Mouse (Mus musculus) heart, embryonic 15.5 days (tissue): ENCODE data around the gene Nos1ap. TPM values are rescaled to one million over a fixed set of nuclear protein-coding genes. Genes with fewer than 3 reads are reported as not detected.

Experiments
- ATAC-seq: fragments of 200-750 bp; cut with Nextera tagmentation; replicated peaks from 2 replicates; pipeline ENCODE4 v1.8.0; 2017; ENCODE audit warnings: low read depth, moderate TSS enrichment; ENCODE audit not compliant: insufficient number of reproducible peaks, insufficient read depth, low FRiP score
- H3K27ac ChIP-seq: fragments of 300-500 bp; sonication (generic); 2 replicates; pipeline ENCODE4 v1.5.1; 2015; ENCODE audit warnings: mild to moderate bottlenecking, inconsistent platforms
- H3K27me3 ChIP-seq: fragments of 300-500 bp; sonication (generic); 2 replicates; pipeline ENCODE4 v1.6.1; 2015; ENCODE audit warnings: inconsistent platforms
- H3K36me3 ChIP-seq: fragments of 300-500 bp; sonication (generic); 2 replicates; pipeline ENCODE4 v1.6.1; 2015; ENCODE audit warnings: mild to moderate bottlenecking, inconsistent platforms
- H3K4me1 ChIP-seq: fragments of 300-500 bp; sonication (generic); replicated peaks from 2 replicates; pipeline ENCODE4 v1.6.1; 2015; ENCODE audit warnings: inconsistent platforms
- H3K4me2 ChIP-seq: fragments of 300-500 bp; sonication (generic); 2 replicates; pipeline ENCODE4 v1.6.1; 2015; ENCODE audit warnings: inconsistent platforms, mild to moderate bottlenecking, moderate library complexity
- H3K4me3 ChIP-seq: fragments of 300-500 bp; sonication (generic); 2 replicates; pipeline ENCODE4 v1.5.1; 2015; ENCODE audit warnings: mild to moderate bottlenecking, inconsistent platforms
- H3K9ac ChIP-seq: fragments of 300-500 bp; sonication (generic); 2 replicates; pipeline ENCODE4 v1.6.1; 2015; ENCODE audit warnings: mild to moderate bottlenecking, inconsistent platforms
- H3K9me3 ChIP-seq: fragments of 300-500 bp; sonication (generic); replicated peaks from 2 replicates; pipeline ENCODE4 v1.6.1; 2016; ENCODE audit warnings: inconsistent platforms
- WGBS: fragments of 180-500 bp; shearing (Covaris S2); methylation state at CpG from one replicate; pipeline ENCODE4 v1.1.7; 2015; ENCODE audit warnings: mixed read lengths; 5-methylcytosine and 5-hydroxymethylcytosine counted together
- polyA plus RNA-seq: library from polyadenylated mRNA; unstranded; fragments of >200 nt; fragmentation: Nextera tagmentation; extraction: Ambion mirVana; gene quantifications from 2 replicates; pipeline ENCODE4 v1.2.1, GENCODE M21; 2015

Nos1ap gene
- polyA plus RNA-seq, 1 experiment from 2014 or later, result 13.7 TPM

GRCm38 (mm10) chr1:170375721-170376120 is 213.9 kb downstream of the Nos1ap start:
- H3K27ac ChIP-seq, result no peak overlapping the region
- WGBS, result 92% methylated on average over 5 of the region's 5 CpGs
- ATAC-seq, result no peak
- H3K4me2 ChIP-seq, result no peak overlapping the region
- no peaks in the 10 kb centered on the region for H3K9me3 ChIP-seq
- no peaks in the 10 kb centered on the region for H3K36me3 ChIP-seq
- peaks cover 11% of the 10 kb centered on the region for H3K4me1 ChIP-seq
- H3K4me3 ChIP-seq, result no peak overlapping the region
- H3K27me3 ChIP-seq, result no peaks in the 10 kb centered on the region
- no peak overlapping the region for H3K9ac ChIP-seq

DNA sequence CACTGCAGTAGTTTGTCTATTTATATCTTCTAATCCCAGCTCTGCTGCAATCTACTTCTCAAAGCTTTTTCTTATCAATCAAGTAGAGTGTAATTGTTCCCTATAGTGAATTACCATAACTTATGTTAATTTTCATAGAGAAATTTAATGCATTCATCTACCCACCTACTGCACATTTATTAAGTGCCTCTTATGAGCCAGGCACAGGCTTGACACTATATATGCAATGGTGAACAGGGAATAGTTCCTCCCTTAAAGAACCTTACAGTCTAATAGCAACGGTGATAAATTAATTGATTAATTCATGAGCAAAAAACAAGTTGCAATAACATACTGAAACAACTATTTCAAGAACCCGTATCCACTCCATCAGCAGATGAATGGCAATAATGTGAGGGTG is 215.9 kb downstream of the Nos1ap start:
- no peak for ATAC-seq

GRCm38 (mm10) chr1:170371191-170371792 is 218.4 kb downstream of the Nos1ap start:
- Histone ChIP-seq H3K27ac (peak overlapping the region; percentile 38; the same call in 1 of the 2 replicates), H3K4me2 (no peak overlapping the region), H3K9me3 (no peaks in the 10 kb centered on the region), H3K36me3 (no peaks in the 10 kb centered on the region), H3K4me3 (no peak overlapping the region), H3K9ac (no peak overlapping the region), H3K27me3 (no peaks in the 10 kb centered on the region), H3K4me1 (peaks cover 19% of the 10 kb centered on the region)
- 40% methylated on average over 4 of the region's 4 CpGs for WGBS
- no peak for ATAC-seq

More for the DNA sequence above, 215.9 kb downstream of the Nos1ap start:
- Histone ChIP-seq H3K27me3 (no peaks in the 10 kb centered on the region), H3K4me3 (no peak overlapping the region), H3K9ac (no peak overlapping the region), H3K27ac (no peak overlapping the region), H3K4me2 (no peak overlapping the region), H3K4me1 (peaks cover 18% of the 10 kb centered on the region), H3K36me3 (no peaks in the 10 kb centered on the region), H3K9me3 (no peaks in the 10 kb centered on the region)
- 91% methylated on average over 2 of the region's 2 CpGs for WGBS

DNA sequence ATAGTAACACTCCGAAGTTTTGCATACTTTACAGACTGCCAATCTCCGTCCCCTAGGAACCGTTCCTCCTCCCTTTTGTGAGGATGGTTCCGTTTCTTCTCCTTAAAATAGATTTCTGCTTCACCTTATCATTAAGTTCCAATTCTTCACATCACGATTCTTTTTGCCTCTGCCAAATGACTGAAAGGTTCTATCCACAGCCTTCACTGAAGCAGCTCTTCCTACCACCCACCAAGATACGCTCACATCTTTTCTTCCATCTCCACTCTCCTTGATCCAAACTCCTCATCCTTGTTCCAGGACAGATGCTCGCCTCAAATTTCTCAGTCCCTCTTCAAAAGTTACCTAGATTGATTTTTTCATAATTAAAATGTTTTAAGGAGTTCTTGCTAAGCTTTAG is 220.8 kb downstream of the Nos1ap start:
- WGBS, result 49% methylated on average over 7 of the region's 7 CpGs
- no peak for ATAC-seq

GRCm38 (mm10) chr1:170366981-170367700 is 222.5 kb downstream of the Nos1ap start:
- H3K36me3 ChIP-seq, result no peaks in the 10 kb centered on the region
- H3K27me3 ChIP-seq, result no peaks in the 10 kb centered on the region
- WGBS, result 71% methylated on average over 7 of the region's 7 CpGs
- no peak for ATAC-seq
- no peak overlapping the region for H3K4me3 ChIP-seq
- H3K4me1 ChIP-seq, result peaks cover 19% of the 10 kb centered on the region
- H3K9me3 ChIP-seq, result no peaks in the 10 kb centered on the region
- no peak overlapping the region for H3K27ac ChIP-seq
- H3K9ac ChIP-seq, result no peak overlapping the region
- H3K4me2 ChIP-seq, result no peak overlapping the region

More for the DNA sequence above, 220.8 kb downstream of the Nos1ap start:
- no peaks in the 10 kb centered on the region for H3K9me3 ChIP-seq
- no peak overlapping the region for H3K4me3 ChIP-seq
- H3K27ac ChIP-seq, result no peak overlapping the region
- no peak overlapping the region for H3K9ac ChIP-seq
- no peaks in the 10 kb centered on the region for H3K27me3 ChIP-seq
- H3K4me1 ChIP-seq, result peaks cover 19% of the 10 kb centered on the region
- H3K4me2 ChIP-seq, result no peak overlapping the region
- H3K36me3 ChIP-seq, result no peaks in the 10 kb centered on the region

DNA sequence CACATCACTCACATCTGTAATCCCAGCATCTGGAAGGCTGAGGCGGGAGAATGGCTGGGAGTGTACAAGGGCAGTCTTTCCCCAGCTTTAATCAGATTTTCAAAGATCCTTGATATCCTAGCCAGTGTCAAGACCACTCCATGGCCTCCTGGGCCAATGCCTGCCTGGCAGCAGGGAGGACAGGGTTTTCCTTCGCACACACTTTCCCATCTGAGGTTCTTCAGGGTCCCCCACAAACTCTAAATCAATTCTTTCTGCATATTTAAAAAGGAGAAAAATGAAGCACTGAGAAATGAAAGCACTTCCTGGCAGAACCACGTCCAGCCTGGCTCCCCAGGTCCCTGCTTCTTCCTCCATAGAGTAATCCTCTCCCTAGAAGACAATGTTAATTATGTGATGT is 225.9 kb downstream of the Nos1ap start:
- Histone ChIP-seq H3K4me1 (peaks cover 1% of the 10 kb centered on the region; the same call in 1 of the 2 replicates), H3K27me3 (no peaks in the 10 kb centered on the region), H3K36me3 (no peaks in the 10 kb centered on the region), H3K4me3 (no peak overlapping the region), H3K27ac (no peak overlapping the region), H3K4me2 (no peak overlapping the region), H3K9me3 (no peaks in the 10 kb centered on the region), H3K9ac (no peak overlapping the region)
- 89% methylated on average over 3 of the region's 3 CpGs for WGBS
- ATAC-seq, result no peak

DNA sequence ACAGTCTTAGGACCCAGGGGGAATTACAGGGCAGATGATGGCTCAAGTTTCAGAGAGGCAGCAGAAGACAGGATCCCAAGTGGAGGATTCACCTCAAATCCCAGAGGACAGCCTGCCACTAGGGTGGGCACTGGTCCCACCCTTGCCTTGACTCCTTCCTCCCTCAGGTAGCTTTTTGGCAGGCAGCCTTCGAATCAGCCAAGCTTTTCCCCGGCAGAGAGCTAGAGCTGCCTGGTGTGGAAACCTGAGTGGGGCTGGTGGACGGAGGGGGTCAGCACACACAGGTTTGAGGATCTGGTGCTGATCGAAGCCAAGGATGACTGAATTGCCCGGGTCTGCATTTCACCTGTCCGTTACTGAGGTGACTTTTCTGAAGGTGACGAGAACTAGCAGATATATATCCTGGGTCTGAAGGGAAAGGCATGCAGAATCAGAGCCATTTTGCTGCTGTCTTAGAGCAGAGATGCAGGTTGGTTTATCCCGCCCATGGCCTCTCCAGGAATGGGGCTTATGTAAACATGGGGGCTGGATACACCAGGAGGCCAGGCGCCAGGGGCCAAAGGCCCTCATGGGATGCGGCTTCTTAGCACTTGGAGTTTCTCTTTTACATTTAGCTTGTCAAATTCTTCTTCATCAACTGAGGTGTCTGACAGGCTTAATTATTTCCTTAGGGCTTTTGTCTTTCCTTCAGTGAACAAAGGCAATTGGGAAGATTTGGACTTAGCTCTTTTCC is 229.3 kb downstream of the Nos1ap start:
- H3K4me2 ChIP-seq, result no peak overlapping the region
- WGBS, result 58% methylated on average over 10 of the region's 10 CpGs
- H3K9me3 ChIP-seq, result no peaks in the 10 kb centered on the region
- H3K9ac ChIP-seq, result no peak overlapping the region
- no peak overlapping the region for H3K4me3 ChIP-seq
- no peaks in the 10 kb centered on the region for H3K27me3 ChIP-seq
- no peak overlapping the region for H3K27ac ChIP-seq
- no peaks in the 10 kb centered on the region for H3K36me3 ChIP-seq
- H3K4me1 ChIP-seq, result no peaks in the 10 kb centered on the region
- no peak for ATAC-seq

- H3K9ac ChIP-seq, result no peak overlapping the region
- no peak overlapping the region for H3K4me3 ChIP-seq
- no peak overlapping the region for H3K27ac ChIP-seq
- ATAC-seq, result no peak
- 70% methylated on average over 3 of the region's 3 CpGs for WGBS
- H3K4me1 ChIP-seq, result no peaks in the 10 kb centered on the region
- H3K9me3 ChIP-seq, result no peaks in the 10 kb centered on the region
- no peaks in the 10 kb centered on the region for H3K27me3 ChIP-seq
- H3K36me3 ChIP-seq, result no peaks in the 10 kb centered on the region
- no peak overlapping the region for H3K4me2 ChIP-seq
Measured at GRCm38 (mm10) chr1:170353335-170353734, 236.3 kb downstream of the Nos1ap start.

DNA sequence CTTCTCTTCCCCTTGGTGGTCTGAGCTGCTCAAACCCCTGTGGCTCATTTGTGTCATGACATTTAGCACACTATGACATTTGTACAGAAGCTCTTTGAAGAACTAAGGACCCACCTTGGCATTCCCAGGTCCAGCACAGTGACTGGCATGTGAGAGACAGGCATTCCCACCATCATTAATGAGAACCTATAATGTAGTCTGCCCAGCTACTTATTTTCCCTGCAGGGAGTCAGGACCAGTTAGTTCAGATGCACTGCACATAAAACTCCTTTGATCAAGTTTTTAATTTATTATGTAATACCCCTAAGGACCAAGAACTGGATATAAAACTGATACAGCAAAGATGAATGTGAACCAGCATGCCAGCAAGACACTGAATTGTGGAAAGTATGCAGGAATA is 238.6 kb downstream of the Nos1ap start:
- Histone ChIP-seq H3K9ac (no peak overlapping the region), H3K27me3 (no peaks in the 10 kb centered on the region), H3K9me3 (no peaks in the 10 kb centered on the region), H3K4me2 (no peak overlapping the region), H3K27ac (no peak overlapping the region), H3K4me3 (no peak overlapping the region), H3K36me3 (no peaks in the 10 kb centered on the region), H3K4me1 (no peaks in the 10 kb centered on the region)
- ATAC-seq, result no peak

DNA sequence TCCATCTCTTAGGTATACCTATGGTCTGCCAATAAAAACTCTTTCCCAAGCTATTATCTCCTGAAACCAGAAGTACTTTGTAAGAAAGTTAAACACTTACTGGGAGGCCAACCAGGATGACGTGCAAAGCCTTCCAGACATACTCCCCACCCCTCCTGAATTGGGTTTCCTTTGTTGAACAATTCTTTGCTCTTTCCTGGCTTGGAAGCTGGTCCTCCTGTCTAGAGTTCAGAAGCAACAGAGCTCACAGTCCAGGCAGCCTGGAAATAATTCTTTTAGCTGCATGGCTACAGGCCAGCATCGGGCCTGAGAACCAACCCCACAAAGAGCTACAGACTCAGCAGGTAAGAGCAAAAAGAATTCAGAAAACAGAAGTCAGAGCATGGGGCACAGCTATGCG is 243.4 kb downstream of the Nos1ap start:
- peak overlapping the region; percentile 10; the same call in 1 of the 2 replicates for H3K27ac ChIP-seq
- H3K36me3 ChIP-seq, result no peaks in the 10 kb centered on the region
- 0 out of 2 replicates have a peak, but pooled peaks have one; percentile 53 for ATAC-seq
- H3K9ac ChIP-seq, result no peak overlapping the region
- peaks cover 5% of the 10 kb centered on the region for H3K4me1 ChIP-seq
- no peak overlapping the region for H3K4me3 ChIP-seq
- no peaks in the 10 kb centered on the region for H3K9me3 ChIP-seq
- H3K4me2 ChIP-seq, result no peak overlapping the region
- H3K27me3 ChIP-seq, result no peaks in the 10 kb centered on the region
- WGBS, result 68% methylated on average over 3 of the region's 3 CpGs

- Histone ChIP-seq H3K9me3 (no peaks in the 10 kb centered on the region), H3K4me3 (no peak overlapping the region), H3K4me2 (no peak overlapping the region), H3K9ac (no peak overlapping the region), H3K36me3 (no peaks in the 10 kb centered on the region), H3K27ac (no peak overlapping the region), H3K27me3 (no peaks in the 10 kb centered on the region), H3K4me1 (peaks cover 5% of the 10 kb centered on the region)
- ATAC-seq, result no peak
- 93% methylated on average over 4 of the region's 4 CpGs for WGBS
Measured at GRCm38 (mm10) chr1:170343906-170344305, 245.8 kb downstream of the Nos1ap start.
